ENCODE assay signal across 35 mouse cellular contexts in the genomic region with DNA sequence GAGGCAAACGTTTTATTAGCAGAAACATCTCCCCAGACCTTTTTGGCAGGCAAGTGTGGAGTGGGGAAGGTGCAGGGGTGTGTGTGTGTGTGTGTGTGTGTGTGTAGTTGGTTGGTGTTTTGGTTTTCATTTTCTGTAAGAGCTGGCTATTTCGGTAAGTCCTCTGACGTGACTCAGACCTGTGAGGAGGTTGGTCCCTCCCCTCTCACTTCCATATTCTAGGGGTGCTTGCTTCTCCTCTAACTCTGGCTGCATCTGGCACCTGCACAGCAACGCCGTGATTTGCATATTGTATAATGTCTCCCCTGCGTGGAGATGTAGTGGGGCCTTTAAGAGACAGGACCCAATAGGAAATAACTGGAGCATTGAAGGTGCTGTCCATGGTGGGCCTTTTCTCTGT. TPM values are rescaled to one million over a fixed set of nuclear protein-coding genes. Genes with fewer than 3 reads are reported as not detected.
DNase-seq lines count a peak whose midpoint lies in the region; ATAC-seq and TF ChIP-seq lines count a peak whose summit lies in the region.
"Had no signal": no experiment of that assay in that cellular context is flagged by ENCODE, and none has a peak within 500 bp of the region (broad histone marks: within the 10 kb centered on the region; RNA-seq: fewer than 3 reads in every experiment).

No protein-coding gene starts in this region.

- H3K36me3 ChIP-seq in kidney, postnatal 0 days (ENCODE audit: insufficient read depth, low read length): no peaks in the 10 kb centered on the region
- no peaks in the 10 kb centered on the region for H3K36me3 ChIP-seq in embryonic facial prominence, embryonic 14.5 days (ENCODE audit: control insufficient read depth, insufficient read depth, low read length)
- H3K36me3 ChIP-seq: embryonic facial prominence, embryonic 15.5 days; forebrain, embryonic 12.5 days; heart, embryonic 10.5 days; hindbrain, embryonic 12.5 days; liver, embryonic 15.5 days had no signal

- H3K9ac ChIP-seq in kidney, postnatal 0 days (ENCODE audit: low read depth, low read length): no peak overlapping the region
- H3K9ac ChIP-seq in embryonic facial prominence, embryonic 14.5 days (ENCODE audit: low read depth, low read length): no peak overlapping the region
- H3K9ac ChIP-seq: embryonic facial prominence, embryonic 15.5 days; forebrain, embryonic 12.5 days; forebrain, postnatal 0 days; hindbrain, embryonic 12.5 days; liver, embryonic 15.5 days; lung, embryonic 14.5 days had no signal

- no peaks in the 10 kb centered on the region for H3K27me3 ChIP-seq in kidney, postnatal 0 days (ENCODE audit: insufficient read depth, low read length)
- no peaks in the 10 kb centered on the region for H3K27me3 ChIP-seq in embryonic facial prominence, embryonic 14.5 days (replicated peaks; ENCODE audit: control insufficient read depth, insufficient read depth, low read length)
- H3K27me3 ChIP-seq: embryonic facial prominence, embryonic 15.5 days; forebrain, embryonic 12.5 days; hindbrain, embryonic 12.5 days; liver, embryonic 15.5 days had no signal

- TF ChIP-seq CTCF in kidney, postnatal 0 days (IDR thresholded peaks at IDR 0.05; ENCODE audit: low read depth): no peak

- H3K4me3 ChIP-seq in kidney, postnatal 0 days (replicated peaks; ENCODE audit: low read depth, low read length): no peak overlapping the region
- H3K4me3 ChIP-seq in embryonic facial prominence, embryonic 14.5 days (ENCODE audit: low read depth, low read length): no peak overlapping the region
- H3K4me3 ChIP-seq: embryonic facial prominence, embryonic 15.5 days; forebrain, embryonic 12.5 days; heart, embryonic 10.5 days; hindbrain, embryonic 12.5 days; layer of hippocampus, adult 2 months; liver, embryonic 15.5 days had no signal

- peak; percentile 11 for DNase-seq in kidney, postnatal 0 days (ENCODE audit: low spot score)
- no peak for DNase-seq in kidney, adult 18-20 months
- DNase-seq in right cerebral cortex, adult 2 months (ENCODE audit: low spot score in 2 of 2): peak; percentile 26
- DNase-seq in right cerebral cortex, postnatal 4 days: no peak
- DNase-seq in embryonic facial prominence, embryonic 14.5 days (ENCODE audit: low spot score): peak; percentile 8
- no peak for DNase-seq in embryo, embryonic 10.5 days (ENCODE audit: low spot score)
- DNase-seq in lung, postnatal 10 days: no peak
- DNase-seq: adrenal gland, adult 2 months; cerebellum, adult 11 months; cerebellum, adult 9-10 months; cerebellum, postnatal 36 days; embryo, embryonic 11 days; forebrain, postnatal 0 days; gastrocnemius, postnatal 14 days; heart, adult 11 months; heart, postnatal 36 days; kidney, adult 9 months; kidney, postnatal 25 days; layer of hippocampus, postnatal 36 days; thymus, postnatal 4 days had no signal

- no peak overlapping the region for H3K4me2 ChIP-seq in kidney, postnatal 0 days (ENCODE audit: low read length)
- H3K4me2 ChIP-seq in embryonic facial prominence, embryonic 14.5 days (ENCODE audit: low read depth, low read length): no peak overlapping the region
- H3K4me2 ChIP-seq: embryonic facial prominence, embryonic 15.5 days; forebrain, embryonic 12.5 days; hindbrain, embryonic 12.5 days; liver, embryonic 15.5 days; lung, embryonic 14.5 days; midbrain, embryonic 11.5 days had no signal

- H3K4me1 ChIP-seq in kidney, postnatal 0 days (replicated peaks; ENCODE audit: insufficient read depth, low read length): no peaks in the 10 kb centered on the region
- no peaks in the 10 kb centered on the region for H3K4me1 ChIP-seq in embryonic facial prominence, embryonic 14.5 days (ENCODE audit: control insufficient read depth, insufficient read depth, low read length)
- H3K4me1 ChIP-seq: embryonic facial prominence, embryonic 15.5 days; forebrain, embryonic 12.5 days; hindbrain, embryonic 12.5 days; liver, embryonic 15.5 days had no signal

- WGBS in kidney, postnatal 0 days: 55% methylated on average over 6 of the region's 6 CpGs
- 64% methylated on average over 6 of the region's 6 CpGs for WGBS in embryonic facial prominence, embryonic 14.5 days

- ATAC-seq in kidney, postnatal 0 days (replicated peaks; ENCODE audit: low FRiP score, low read depth): no peak
- ATAC-seq in embryonic facial prominence, embryonic 14.5 days (ENCODE audit: low read depth): no peak
- ATAC-seq: activated CD4-positive, CD25-positive, alpha-beta regulatory T cell, adult 4 months; forebrain, postnatal 0 days; intestine, embryonic 16.5 days; midbrain, embryonic 16.5 days had no signal

- no peak overlapping the region for H3K27ac ChIP-seq in kidney, postnatal 0 days
- H3K27ac ChIP-seq in embryonic facial prominence, embryonic 14.5 days (replicated peaks; ENCODE audit: low read depth, low read length): no peak overlapping the region
- H3K27ac ChIP-seq: embryonic facial prominence, embryonic 15.5 days; forebrain, embryonic 12.5 days; heart, embryonic 10.5 days; hindbrain, embryonic 12.5 days; layer of hippocampus, adult 2 months; liver, embryonic 15.5 days had no signal

- no peaks in the 10 kb centered on the region for H3K9me3 ChIP-seq in kidney, postnatal 0 days (replicated peaks; ENCODE audit: low read length)
- 0 out of 2 replicates have a peak, but pooled peaks cover 4% of the 10 kb centered on the region for H3K9me3 ChIP-seq in embryonic facial prominence, embryonic 14.5 days (ENCODE audit: control insufficient read depth, low read length)
- H3K9me3 ChIP-seq: embryonic facial prominence, embryonic 15.5 days; heart, embryonic 10.5 days; liver, embryonic 15.5 days had no signal

RNA-seq across cellular contexts. Expression of gene Prima1, which starts 31.1 kb away (rescaled TPM):
- polyA plus RNA-seq in kidney, postnatal 0 days (2015; fragmentation: Nextera tagmentation; extraction: Ambion mirVana): 0.42 and 0.70 TPM in 2 replicates
- 0.57 and 1.9 TPM in 2 replicates for polyA plus RNA-seq in embryonic facial prominence, embryonic 14.5 days (2014; fragmentation: Nextera tagmentation; extraction: Ambion mirVana)
- polyA plus RNA-seq: activated CD4-positive, CD25-positive, alpha-beta regulatory T cell, adult 4 months; liver, adult 2 months; liver, embryonic 15.5 days; lung, embryonic 14.5 days; thymus, postnatal 0 days had no signal

RNA-seq across cellular contexts. Expression of gene Fam181a, which starts 37.7 kb away (rescaled TPM):
- polyA plus RNA-seq in kidney, postnatal 0 days (2015; fragmentation: Nextera tagmentation; extraction: Ambion mirVana): not detected in 2 replicates
- polyA plus RNA-seq in embryonic facial prominence, embryonic 14.5 days (2014; fragmentation: Nextera tagmentation; extraction: Ambion mirVana): 0.21 TPM in 1 of 2 replicates, not detected in the other
- polyA plus RNA-seq: activated CD4-positive, CD25-positive, alpha-beta regulatory T cell, adult 4 months; embryonic facial prominence, embryonic 15.5 days; heart, embryonic 10.5 days; heart, embryonic 16.5 days; intestine, embryonic 16.5 days; limb, embryonic 11.5 days; liver, adult 2 months; liver, embryonic 15.5 days; thymus, postnatal 0 days had no signal

Comparison
In these comparisons a context has a peak if more than half of its experiments do, and no peak if none do; other contexts are left out.
1. DNase-seq: peak in kidney, postnatal 0 days (single experiment), right cerebral cortex, adult 2 months (2 of 2) and embryonic facial prominence, embryonic 14.5 days (single experiment); none in kidney, adult 18-20 months (single experiment), right cerebral cortex, postnatal 4 days (single experiment), embryo, embryonic 10.5 days (single experiment) and lung, postnatal 10 days (single experiment).